Mouse (Mus musculus) monocyte, adult 2 months (primary cell): Measurements from ENCODE around the gene Zcchc14.
"Not testable (repeated sequence)": the region's sequence is repeated elsewhere in the genome, so short reads cannot be mapped to it uniquely, and the experiment has no call there.

Experiments used
- DNase-seq, 2 experiments: peaks; one replicate each; pipeline ENCODE4 v3.0.0; 2022; ENCODE audit warnings: low spot score in 2 of 2, low read depth in 1 of 2

Gene Zcchc14

DNA sequence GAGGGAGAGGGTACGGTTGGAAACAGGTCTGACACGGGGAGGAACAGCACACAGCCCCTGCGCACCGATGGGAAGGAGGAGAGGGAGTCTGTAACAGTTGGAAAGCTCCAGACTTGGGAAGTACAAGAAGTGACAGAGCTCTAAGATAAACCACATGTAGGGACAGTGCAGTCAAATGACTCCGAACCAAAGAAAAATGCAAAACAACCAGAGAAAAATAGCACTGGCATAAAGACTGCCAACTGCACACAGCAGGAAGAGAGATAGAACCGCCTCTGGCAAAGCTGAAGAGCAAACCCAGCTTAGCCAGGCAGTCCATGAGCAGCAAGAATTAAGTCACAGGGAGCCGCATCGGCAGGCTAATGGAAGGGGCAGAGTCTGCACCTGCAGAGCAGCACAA, 29.7 kb downstream of the Zcchc14 start:
- no peak for DNase-seq

DNA sequence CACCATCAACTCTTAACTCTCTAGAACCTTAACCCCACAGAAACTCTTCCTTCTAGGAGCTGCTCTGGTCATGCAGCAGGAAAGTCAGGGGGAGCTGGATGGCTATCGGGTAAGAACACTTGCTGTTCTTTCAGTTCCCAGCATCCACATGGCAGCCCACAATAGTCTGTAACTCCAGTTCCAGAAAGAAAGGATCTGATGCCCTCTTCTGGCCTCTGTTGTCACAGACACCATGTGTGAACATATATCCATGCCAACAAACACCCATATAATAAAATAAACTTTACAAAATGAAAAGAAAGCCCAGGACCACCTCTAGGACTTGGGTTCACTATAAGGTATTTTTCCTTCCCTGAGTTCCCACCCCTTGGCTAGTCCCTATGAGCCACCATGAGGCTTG, 30.8 kb downstream of the Zcchc14 start:
- no peak for DNase-seq

DNA sequence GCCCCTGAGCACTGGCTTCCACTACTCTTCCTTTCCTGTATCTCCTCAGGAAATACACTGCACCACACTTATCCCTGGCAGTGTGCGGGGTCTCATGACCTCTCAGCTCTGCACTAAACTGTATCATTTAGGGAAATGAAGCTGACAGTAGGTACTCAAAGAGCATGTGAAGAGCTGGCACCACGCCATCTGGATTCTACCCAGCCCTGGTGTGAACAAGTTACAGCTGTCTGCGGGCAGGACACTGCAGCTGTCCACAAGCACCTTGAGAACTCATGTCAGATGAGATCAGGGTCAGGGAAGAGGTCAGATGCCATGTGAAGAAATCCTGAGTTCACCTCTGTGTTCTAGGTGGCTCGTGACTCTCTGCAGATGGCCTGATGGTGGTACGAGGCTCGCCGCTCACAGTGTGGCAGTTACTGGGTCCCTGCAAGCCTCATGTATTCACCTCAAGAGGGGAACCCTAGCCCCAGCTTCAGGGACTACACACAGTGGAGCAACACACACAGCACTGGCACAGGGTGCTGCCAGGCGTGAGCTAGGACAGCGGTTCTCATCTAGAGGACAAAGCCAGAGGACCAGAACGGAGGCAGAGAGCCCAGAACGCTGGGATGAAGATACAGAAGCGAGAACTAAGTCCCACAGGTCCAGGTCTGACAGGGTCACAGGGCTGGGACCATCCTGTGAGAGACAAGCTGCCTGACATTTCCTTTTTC, 31.7 kb downstream of the Zcchc14 start:
- DNase-seq: no peak

DNA sequence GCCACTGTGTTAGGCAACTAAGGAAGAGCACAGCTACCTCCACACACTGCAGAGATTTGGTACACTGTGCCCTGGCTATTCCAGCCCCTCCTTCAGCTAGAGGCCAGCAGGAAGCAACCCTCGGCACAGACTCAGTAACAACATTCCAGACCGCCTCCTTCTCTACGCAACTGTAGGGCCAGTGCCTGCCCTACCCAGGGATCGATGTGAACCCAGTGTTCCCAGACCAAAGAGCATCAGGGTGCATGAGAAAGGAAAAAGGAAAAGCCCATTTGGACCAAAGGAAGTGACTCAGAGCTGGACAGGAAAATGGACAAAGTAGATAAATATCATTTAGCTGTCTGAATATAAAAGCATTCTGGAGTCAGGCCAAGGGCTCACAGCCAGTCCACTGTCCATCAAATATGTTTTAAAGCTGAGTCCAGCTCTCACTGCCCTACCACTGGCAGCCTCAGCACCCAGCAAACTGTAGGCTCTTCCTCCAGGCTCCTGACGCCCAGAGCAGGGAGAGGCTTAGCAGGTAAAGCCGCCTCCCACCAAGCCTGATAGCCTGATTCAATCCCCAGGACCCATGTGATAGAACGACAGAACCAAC, 33.2 kb downstream of the Zcchc14 start:
- no peak for DNase-seq

DNA sequence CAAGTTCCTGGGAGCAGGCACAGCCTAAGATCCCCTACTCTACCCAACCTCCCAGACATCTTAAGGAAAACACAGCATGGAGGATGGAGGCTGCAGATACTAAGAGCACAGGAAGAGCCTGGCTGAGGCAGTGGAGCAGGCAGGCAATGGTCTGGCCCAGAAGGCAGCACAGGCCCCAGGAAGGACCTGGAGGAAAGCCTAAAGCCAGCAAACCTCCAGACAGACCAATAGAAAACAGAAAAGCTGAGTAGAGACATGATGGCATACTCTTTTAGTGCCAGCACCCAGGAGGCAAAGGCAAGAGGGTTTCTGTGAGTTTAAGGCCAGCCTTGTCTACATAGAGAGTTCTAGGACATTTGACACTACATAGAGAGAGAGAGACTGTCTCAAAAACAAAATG, 39.3 kb downstream of the Zcchc14 start:
- no peak for DNase-seq

DNA sequence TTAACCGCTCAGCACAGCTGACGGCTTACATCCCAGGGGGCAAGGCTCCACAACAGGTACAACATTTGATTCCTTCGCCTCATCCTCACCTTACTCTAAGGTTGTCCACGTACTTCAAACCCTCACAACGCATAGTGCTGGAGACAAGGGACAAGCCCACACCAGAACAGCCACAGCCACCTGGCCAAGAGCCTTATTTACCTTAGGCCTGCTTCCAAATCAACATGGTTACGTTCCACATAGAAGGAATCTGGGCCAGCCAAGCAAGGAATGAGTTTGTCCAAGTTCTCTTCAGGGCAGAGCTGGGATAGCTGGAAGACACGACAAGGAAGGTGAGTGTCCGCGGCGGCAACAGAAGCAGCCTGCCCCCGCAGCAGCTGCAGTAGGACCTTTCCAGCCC, 42.8 kb downstream of the Zcchc14 start:
- DNase-seq: no peak

DNA sequence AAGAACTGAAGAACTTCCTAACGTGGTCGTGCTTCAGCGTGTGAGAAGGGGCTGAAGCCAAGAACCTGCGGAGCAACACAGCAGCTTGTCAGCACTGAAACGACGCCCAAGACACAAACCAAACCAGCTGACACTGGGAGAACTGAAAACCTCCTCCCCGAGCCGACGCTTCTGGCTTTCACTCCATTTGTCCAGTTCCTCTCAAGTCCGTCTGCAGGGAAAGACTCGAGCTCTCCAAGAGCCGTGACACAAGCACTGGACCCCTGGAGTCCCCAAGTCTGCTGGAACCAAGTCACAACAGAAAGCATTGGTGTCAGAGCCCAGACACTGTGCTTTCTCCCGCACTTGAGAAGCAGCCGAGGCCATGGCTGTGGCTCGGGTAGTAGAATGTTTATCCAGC, 43.5 kb downstream of the Zcchc14 start:
- no peak for DNase-seq

DNA sequence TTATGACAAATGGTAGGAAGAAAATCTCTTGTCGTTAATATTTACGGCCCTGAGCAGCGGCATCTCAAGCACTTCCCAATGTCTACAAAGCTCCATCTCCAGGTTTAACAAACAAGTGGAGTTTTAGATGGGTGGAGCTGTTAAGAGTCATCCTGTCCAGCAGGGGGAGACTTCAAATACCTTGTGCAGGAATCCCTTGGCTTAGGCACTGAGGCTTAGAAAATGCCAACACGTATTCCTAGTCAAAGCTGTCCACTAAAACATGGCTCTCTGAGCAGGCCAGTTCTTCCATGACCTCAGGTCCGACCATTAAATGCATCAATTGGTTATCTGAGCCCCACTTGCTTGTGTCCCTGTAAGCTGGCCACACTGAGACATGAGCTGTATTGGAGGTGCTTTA, 45.0 kb downstream of the Zcchc14 start:
- no peak for DNase-seq

DNA sequence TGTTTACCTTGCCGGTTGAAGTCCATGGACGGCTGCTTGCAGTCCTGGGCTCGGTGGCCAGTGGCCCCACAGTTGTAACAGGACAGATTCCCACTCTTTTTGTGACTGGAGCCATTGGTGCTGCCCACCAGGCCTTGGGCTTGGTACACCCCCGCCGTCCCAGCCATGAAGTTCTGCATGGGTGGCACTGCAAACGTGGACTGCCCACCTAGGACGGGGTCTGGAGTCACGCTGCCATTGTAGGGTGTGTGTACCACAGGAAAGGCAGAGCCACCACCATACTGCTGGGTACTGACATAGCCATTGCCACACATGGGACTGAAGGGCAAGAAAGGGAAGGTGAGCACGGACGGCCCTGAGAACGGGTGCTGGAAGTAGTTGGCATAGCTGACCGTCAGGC, 48.9 kb downstream of the Zcchc14 start:
- no peak for DNase-seq

DNA sequence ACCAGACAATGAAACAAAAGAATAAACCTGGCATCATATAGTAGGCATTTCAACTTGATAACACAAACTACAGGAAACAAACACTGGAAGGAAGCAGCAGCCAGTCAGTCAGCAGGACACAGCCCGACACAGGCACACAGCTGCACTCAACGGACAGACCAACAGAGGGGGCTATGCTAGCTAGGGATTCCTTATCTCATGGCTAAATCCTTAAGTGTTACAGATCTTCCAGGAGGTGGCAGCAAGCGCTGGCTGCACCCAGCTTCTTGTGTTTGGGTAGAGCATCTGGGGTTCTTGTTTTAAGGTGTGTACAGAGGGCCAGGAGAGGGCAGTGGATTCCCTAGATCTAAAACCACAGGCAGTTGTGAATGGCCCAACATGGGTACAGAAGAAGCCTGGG, 49.8 kb downstream of the Zcchc14 start:
- DNase-seq: no peak

DNA sequence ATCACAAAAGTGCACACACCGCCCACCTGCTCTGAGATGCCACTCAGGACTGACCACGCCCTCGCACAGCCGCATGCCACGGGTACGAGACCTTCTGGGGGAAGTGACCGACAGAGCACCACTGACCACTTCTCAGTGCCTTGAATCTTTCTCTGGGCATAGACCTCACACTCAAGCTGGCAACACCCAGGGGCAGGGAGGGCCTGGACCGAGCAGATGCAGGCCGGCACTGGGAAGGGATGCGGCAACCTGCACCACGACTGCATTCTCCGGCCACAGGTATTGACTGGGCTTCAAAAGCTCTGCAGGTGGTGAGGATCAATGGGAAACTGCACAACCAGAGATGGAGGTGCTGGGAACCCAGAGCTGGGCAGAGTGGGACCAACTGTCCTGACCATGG, 50.3 kb downstream of the Zcchc14 start:
- no peak for DNase-seq

DNA sequence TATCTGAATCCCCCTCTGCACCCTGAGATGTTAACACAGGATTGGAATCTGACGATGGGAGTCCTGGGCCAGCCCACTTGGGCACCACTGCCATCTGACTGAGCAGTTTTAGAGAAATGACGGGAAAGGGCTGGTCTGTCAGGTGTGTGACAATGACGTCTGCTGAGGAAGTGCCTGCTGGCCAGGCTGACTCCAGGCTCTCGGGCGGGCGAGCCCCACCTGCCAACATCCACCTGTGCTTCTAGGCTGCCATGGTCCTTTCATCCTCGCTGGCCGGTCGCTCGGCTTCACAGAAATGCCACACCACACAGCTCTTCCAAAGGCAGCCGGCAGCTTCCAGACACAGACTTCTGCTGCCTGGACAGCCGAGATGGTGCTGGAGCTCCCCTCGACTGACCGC, 52.9 kb downstream of the Zcchc14 start:
- no peak for DNase-seq

DNA sequence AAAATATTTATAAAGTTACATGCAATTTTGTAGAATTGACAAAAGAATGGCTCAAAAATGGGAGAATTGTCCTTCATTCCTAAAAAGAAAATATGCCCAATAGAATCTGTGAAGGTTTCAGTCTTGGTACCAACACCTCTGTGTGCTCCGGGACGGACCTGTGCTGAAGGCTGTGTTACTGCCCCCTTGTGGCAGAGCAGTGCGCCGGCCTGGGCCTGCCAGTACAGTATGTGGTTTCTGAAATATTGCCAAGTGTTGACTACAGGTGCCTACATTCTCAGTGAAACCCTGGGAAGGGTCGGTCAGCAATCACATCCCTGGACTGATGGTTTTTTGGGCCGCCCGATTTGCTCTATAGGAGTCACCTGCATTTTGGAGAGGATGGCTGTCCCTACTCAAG, 53.8 kb downstream of the Zcchc14 start:
- DNase-seq: peak; percentile 32 to 51

DNA sequence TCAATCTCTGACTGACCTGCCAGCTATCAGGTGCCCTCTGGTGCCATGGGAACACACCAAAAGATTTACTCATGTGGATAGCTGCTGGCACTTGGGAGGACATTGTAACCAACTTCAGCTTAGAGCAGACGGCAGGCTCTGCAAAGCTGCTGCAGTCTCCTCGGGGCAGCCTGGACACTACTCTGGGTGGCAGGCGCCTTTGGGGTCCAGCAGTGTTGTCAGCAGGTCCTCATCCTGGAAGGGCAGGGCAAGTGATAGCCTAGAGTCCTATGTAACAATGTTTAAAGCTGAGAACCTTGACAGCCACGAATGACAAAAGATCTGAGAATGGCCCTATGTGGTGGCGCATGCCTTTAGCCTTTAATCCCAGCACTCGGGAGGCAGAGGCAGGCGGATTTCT, 54.5 kb downstream of the Zcchc14 start:
- DNase-seq: no peak

DNA sequence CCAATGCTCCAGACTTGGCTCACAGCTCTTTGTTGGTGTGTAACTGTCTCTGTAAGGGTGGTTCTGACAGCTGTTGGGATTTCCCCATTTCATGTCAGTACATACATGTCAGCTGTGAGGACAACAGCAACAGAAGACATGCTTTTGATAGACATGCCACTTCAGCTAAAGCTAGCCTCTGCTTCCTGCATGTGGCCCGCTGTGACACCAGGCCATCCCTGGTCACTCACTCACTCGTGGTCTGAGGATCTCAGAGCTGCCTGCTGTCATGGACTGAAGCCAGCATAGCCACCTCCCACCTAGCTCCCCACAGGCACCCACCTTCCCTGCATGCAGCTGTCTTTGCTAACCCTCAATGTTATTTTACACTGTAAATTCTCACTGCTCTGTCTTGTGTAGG, 55.2 kb downstream of the Zcchc14 start:
- not testable (repeated sequence) for DNase-seq

DNA sequence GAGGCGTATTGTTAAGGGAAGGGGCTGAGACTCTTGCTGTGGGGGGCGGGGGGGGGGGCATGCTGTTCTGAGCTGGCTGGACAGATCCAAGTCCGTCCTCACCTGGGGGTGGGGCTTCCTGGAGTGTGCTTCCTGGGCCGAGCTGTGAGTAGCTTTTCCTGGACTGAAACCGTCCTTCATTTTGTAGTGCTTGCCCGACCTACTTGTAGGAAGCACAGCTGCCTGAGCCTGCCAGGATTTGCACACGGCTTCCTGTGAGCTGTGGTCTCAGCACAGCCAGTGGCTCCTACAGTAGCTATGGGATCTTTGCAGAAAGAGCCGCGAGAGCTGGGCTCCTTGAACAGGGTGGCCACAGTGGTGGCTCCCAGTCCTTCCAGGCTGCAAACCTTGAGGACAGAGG, 58.7 kb downstream of the Zcchc14 start:
- DNase-seq: no peak

DNA sequence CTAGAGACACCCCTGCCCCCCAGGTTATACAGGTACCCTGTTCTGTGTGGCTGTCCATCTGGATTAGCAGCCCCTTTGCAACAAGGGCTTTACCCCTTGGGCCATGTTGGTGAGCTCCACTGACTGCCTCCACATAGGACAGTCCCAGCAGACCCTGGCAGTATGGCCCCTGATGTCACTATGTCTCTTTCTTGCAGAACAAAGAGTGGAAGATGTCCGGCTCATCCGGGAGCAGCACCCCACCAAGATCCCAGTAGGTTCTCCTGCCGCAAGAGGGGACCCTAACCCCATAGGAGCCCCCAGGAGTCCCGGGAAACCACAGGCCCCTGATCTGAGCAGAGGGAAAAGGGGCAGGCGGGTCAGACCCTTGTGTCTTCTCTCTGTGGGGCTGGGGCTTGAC, 59.4 kb downstream of the Zcchc14 start:
- no peak for DNase-seq

DNA sequence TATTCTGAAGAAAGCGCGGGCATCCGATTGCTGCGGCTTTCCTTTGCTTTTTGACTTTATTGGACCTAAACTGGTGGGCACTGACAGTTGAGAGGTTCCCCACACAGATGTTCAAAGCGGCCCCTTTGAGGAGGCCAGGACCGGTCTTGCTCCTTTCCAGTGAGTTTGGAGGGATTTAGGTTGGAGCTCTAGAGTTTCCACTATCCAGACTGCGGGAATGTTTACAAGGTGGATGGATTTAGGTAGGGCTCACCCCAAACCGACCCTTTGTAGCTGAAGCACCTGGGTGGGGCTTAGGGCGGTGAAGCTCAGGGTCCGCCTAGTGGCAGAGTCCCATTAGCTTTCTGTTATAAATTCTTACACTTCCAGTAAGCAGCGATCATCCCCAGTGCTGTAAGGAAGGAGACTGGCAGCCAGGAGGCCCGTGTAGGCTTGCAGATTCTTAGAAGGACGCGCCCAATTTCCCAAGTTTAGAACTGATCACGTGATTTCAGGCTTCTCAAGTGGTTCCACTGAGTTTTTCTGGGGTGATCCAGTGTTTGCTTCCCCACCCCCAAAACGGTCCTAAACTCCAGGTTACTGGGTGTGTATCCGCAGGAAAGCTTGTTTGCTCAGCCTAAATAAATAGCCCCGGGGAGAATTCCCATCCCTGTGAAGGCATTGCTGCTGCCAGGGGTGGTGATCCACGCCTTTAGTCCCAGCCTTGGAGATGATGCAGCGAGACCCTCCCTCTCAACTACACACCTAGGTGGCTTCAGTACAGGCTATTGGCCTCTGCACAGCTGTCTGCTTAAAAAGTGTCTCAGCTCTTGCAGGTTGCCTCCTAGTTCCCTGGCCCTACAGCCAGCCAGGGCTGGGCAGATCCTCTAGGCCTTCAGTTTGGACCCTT, 61.3 kb downstream of the Zcchc14 start:
- DNase-seq: no peak

DNA sequence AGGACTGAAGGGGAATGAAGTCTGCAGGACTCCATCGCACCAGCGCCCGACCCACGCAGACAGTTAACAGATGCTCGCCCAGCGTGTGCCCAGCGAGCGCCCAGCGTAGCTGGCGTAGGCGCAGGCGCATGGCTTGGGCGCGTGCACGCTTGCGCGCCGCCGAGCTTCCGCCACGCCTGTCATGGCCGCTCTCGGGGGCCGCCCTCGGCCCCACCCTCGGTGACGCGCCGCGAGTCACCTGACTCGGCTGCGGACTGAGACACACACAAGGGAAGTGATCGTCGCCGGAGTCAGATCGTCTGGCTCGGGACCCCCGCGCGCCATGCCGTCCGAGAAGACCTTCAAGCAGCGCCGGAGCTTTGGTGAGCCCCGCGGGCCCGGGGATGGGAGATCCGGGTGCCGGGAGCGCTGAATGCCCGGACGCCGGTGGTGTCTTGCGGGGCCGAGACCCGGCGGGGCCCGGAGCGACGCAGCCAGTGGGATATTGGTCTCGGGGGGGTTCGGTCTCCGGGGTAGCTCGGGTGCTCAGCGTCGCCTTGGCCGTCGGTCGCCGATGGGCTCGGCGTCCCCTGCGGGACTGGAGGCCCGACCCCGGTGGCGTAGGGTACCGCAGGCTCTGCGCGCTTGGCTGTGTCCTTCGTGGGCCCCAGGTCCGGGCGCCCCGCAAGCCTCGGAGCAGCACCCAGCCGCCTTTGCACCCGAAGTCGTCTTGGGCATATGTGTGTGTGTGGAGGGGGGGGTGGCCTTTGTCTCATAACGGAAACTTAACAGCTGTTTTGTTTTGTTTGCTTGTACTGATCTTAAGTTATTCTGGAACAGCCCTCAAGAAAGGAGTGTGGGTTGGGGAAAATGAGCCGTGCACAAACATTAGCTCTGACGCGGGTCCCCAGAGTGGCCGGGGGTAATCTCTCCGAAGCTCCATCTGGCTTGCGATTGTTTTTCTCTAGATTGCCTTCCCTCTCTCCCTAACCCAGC, 62.2 kb downstream of the Zcchc14 start, which contains the start of gene Map1lc3b:
TSS of gene Map1lc3b (plus strand) at position 159 of the 975 bp plus-strand sequence.
- peak; percentile 87 to 97 for DNase-seq

DNA sequence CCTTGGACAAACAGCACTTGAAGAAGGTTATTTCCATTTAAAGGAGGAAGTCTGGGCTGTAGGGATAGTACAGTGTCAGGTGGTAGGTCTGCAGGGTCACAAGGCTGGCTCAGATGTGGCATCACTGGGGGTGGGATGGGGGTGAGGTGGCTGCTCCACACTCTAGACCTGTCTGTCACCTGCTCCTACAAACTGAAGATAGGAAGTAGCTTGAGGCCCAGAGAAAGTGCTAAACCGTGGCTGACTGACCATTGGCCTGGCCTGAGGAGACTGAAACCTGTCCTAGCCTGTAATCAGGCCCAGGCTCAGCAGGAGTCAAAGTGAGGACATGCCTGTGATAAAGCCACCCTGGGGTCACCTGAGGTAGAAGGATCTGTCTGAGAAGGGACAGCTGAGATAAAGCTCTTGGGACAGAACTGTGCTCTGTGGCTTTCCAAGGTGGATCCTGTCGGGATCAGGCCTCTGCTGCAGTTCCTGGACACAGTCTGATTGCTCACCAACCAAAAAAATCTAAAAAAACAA, 63.4 kb downstream of the Zcchc14 start:
- no peak for DNase-seq

DNA sequence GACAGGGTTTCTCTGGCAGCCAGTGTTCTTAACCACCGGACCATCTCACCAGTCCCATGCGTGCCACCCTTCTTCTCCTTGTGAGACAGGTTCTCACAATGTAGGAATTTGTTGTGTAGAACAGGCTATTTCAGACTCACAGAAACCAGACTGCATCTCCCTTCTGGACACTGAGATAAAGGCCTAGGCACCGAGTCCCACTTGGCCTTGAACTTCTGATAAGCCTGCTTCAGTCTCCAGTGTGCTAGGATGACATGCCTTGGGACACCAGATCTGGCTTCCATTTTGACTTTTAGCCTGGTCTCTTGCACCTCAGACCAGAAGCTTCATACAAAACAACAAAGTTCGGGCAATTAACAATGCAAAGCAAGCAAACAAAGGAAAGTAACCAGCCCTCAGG, 64.0 kb downstream of the Zcchc14 start:
- no peak for DNase-seq
